Mouse (Mus musculus) embryonic fibroblast, embryonic 13.5 days (primary cell): ENCODE results near the gene Gm20388. TPM values are rescaled to one million over a fixed set of nuclear protein-coding genes. Genes with fewer than 3 reads are reported as not detected.

Experiments used
- H3K27ac ChIP-seq: 2 replicates; pipeline ENCODE4 v1.5.1; 2012; ENCODE audit warnings: low read length, control low read depth, inconsistent platforms; ENCODE audit not compliant: insufficient read depth
- H3K4me1 ChIP-seq: 2 replicates; pipeline ENCODE4 v1.6.1; 2011; ENCODE audit warnings: low read length; ENCODE audit not compliant: control insufficient read depth, insufficient read depth
- H3K4me3 ChIP-seq: 2 replicates; pipeline ENCODE4 v1.5.1; 2011; ENCODE audit warnings: mild to moderate bottlenecking, control low read depth, low read length; ENCODE audit not compliant: insufficient read depth
- CTCF ChIP-seq: IDR thresholded peaks from 2 replicates; pipeline ENCODE4 v1.5.1; 2011; ENCODE audit warnings: mild to moderate bottlenecking, control low read depth, low read length, moderate library complexity, borderline replicate concordance; ENCODE audit not compliant: insufficient read depth
- POLR2A ChIP-seq: IDR thresholded peaks from 2 replicates; pipeline ENCODE4 v1.6.1; 2011; ENCODE audit warnings: low read depth, mild to moderate bottlenecking, control low read depth, low read length, moderate library complexity
- polyA plus RNA-seq: library from polyadenylated mRNA; stranded (reverse); fragments of >200 nt; gene quantifications from 2 replicates; pipeline ENCODE4 v1.2.4, GENCODE M21; 2011; ENCODE audit warnings: low read depth; ENCODE audit not compliant: missing spikeins, insufficient read length

Gene Gm20388
- polyA plus RNA-seq, 1 experiment, result 82.8 TPM

- no peak overlapping the region for H3K4me3 ChIP-seq
- H3K27ac ChIP-seq, result no peak overlapping the region
- TF ChIP-seq CTCF (no peak), POLR2A (no peak)
Measured at GRCm38 (mm10) chr8:123652641-123653040, 3742.0 kb downstream of the Gm20388 start.

GRCm38 (mm10) chr8:123653308-123653993 lies 3742.8 kb downstream of the Gm20388 start, which contains the start of gene Rhou:
Gene Rhou, plus strand, starts transcription at chr8:123653929.
- Histone ChIP-seq H3K4me3 (peak within 1 kb of the TSS; percentile 73), H3K4me1 (no peaks in the 10 kb centered on the region; the same call in 1 of the 2 replicates), H3K27ac (peak within 1 kb of the TSS; percentile 41; the same call in 1 of the 2 replicates)
- peak; percentile 93 for TF ChIP-seq POLR2A
- TF ChIP-seq CTCF, result peak; percentile 48; the same call in 1 of the 2 replicates

More at GRCm38 (mm10) chr8:123652641-123653040, 3742.0 kb downstream of the Gm20388 start:
- no peaks in the 10 kb centered on the region; the same call in 1 of the 2 replicates for H3K4me1 ChIP-seq

GRCm38 (mm10) chr8:123653994-123654569 lies 3743.4 kb downstream of the Gm20388 start:
- peak overlapping the region; percentile 41; the same call in 1 of the 2 replicates for H3K27ac ChIP-seq
- TF ChIP-seq POLR2A (peak; percentile 52), CTCF (no peak)
- H3K4me3 ChIP-seq, result peak overlapping the region; percentile 73
- no peaks in the 10 kb centered on the region; the same call in 1 of the 2 replicates for H3K4me1 ChIP-seq

- Histone ChIP-seq H3K27ac (no peak overlapping the region), H3K4me3 (peak overlapping the region; percentile 73), H3K4me1 (no peaks in the 10 kb centered on the region)
- TF ChIP-seq CTCF (no peak), POLR2A (no peak)
Measured at GRCm38 (mm10) chr8:123654763-123655162, 3744.1 kb downstream of the Gm20388 start.

GRCm38 (mm10) chr8:123655351-123655779 lies 3744.7 kb downstream of the Gm20388 start:
- Histone ChIP-seq H3K4me1 (no peaks in the 10 kb centered on the region), H3K4me3 (peak overlapping the region; percentile 73), H3K27ac (no peak overlapping the region)
- no peak for TF ChIP-seq POLR2A
- no peak for TF ChIP-seq CTCF

- no peak for TF ChIP-seq POLR2A
- no peak for TF ChIP-seq CTCF
- no peak overlapping the region for H3K27ac ChIP-seq
- H3K4me1 ChIP-seq, result no peaks in the 10 kb centered on the region
- H3K4me3 ChIP-seq, result no peak overlapping the region
Measured at GRCm38 (mm10) chr8:123657826-123658225, 3747.2 kb downstream of the Gm20388 start.

GRCm38 (mm10) chr8:123659469-123660057 lies 3748.9 kb downstream of the Gm20388 start:
- Histone ChIP-seq H3K4me1 (no peaks in the 10 kb centered on the region), H3K27ac (no peak overlapping the region), H3K4me3 (no peak overlapping the region)
- TF ChIP-seq CTCF (no peak), POLR2A (no peak)

DNA sequence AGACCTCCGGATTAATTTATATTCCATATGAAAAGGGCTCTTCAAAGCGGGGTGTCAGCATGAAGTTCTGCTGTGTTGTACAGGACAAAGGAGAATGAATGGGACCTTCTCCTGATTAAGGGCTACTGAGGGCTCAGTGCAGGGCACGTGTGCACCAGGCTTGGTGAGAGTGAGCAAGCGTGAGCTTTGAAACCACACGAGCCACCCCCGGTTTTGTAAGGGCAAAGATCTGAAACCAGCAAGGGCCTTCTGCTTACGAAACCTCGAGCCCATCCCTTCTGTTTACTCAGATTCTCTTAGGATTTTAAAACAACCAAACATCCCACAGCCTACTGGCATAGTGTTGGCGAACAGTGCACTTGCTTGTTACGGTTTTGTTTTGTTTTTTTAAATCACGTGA lies 3750.9 kb downstream of the Gm20388 start:
- Histone ChIP-seq H3K4me1 (no peaks in the 10 kb centered on the region), H3K27ac (no peak overlapping the region), H3K4me3 (no peak overlapping the region)
- TF ChIP-seq POLR2A (no peak), CTCF (no peak)

DNA sequence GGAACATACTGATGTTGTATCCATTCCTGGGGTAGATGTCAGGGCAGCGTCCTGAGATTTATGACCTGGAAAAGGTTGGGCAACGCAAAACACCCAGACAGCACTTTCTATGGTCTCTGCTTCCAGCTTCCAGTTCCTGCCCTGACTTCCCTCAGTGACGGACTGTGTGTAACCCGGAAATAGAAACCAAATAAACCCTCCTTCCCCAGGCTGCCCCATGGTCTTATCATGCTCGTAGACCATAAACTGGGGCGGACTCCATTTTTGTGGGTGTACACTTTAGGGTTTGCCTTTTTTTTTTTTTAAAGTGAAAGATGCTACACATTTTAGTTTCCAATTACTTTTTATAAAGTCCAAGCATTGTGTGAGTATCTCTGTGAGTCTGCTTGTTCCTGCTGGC lies 3754.9 kb downstream of the Gm20388 start:
- TF ChIP-seq POLR2A, result no peak
- TF ChIP-seq CTCF, result no peak
- Histone ChIP-seq H3K27ac (no peak overlapping the region), H3K4me1 (peaks cover 6% of the 10 kb centered on the region), H3K4me3 (no peak overlapping the region)
